Mouse (Mus musculus) heart, embryonic 12.5 days (tissue): ENCODE measurements around the gene Tada3. TPM values are rescaled to one million over a fixed set of nuclear protein-coding genes. Genes with fewer than 3 reads are reported as not detected.
"Not testable (repeated sequence)": the region's sequence is repeated elsewhere in the genome, so short reads cannot be mapped to it uniquely, and the experiment has no call there.

Source experiments
- ATAC-seq: fragments of 200-750 bp; cut with Nextera tagmentation; 2 replicates; pipeline ENCODE4 v1.8.0; 2017; ENCODE audit warnings: moderate TSS enrichment, moderate library complexity; ENCODE audit not compliant: insufficient number of reproducible peaks, low FRiP score
- H3K27ac ChIP-seq: fragments of 300-500 bp; sonication (generic); 2 replicates; pipeline ENCODE4 v1.5.1; 2016; ENCODE audit warnings: mild to moderate bottlenecking, moderate library complexity; ENCODE audit not compliant: poor library complexity, severe bottlenecking
- H3K27me3 ChIP-seq: fragments of 300-500 bp; sonication (generic); replicated peaks from 2 replicates; pipeline ENCODE4 v1.6.1; 2016; ENCODE audit warnings: mild to moderate bottlenecking, moderate library complexity
- H3K36me3 ChIP-seq: fragments of 300-500 bp; sonication (generic); 2 replicates; pipeline ENCODE4 v1.6.1; 2016; ENCODE audit warnings: mild to moderate bottlenecking, moderate library complexity
- H3K4me1 ChIP-seq: fragments of 300-500 bp; sonication (generic); replicated peaks from 2 replicates; pipeline ENCODE4 v1.6.1; 2016; ENCODE audit warnings: mild to moderate bottlenecking
- H3K4me2 ChIP-seq: fragments of 300-500 bp; sonication (generic); 2 replicates; pipeline ENCODE4 v1.6.1; 2016; ENCODE audit warnings: mild to moderate bottlenecking, moderate library complexity
- H3K4me3 ChIP-seq: fragments of 300-500 bp; sonication (generic); 2 replicates; pipeline ENCODE4 v1.5.1; 2016; ENCODE audit warnings: mild to moderate bottlenecking
- H3K9ac ChIP-seq: fragments of 300-500 bp; sonication (generic); 2 replicates; pipeline ENCODE4 v1.6.1; 2016; ENCODE audit warnings: mild to moderate bottlenecking, moderate library complexity
- H3K9me3 ChIP-seq: fragments of 300-500 bp; sonication (generic); replicated peaks from 2 replicates; pipeline ENCODE4 v1.6.1; 2016; ENCODE audit warnings: mild to moderate bottlenecking, moderate library complexity
- WGBS: fragments of 180-500 bp; shearing (Covaris S2); methylation state at CpG from one replicate; pipeline ENCODE4 v1.1.7; 2016; 5-methylcytosine and 5-hydroxymethylcytosine counted together
- polyA plus RNA-seq: library from polyadenylated mRNA; unstranded; fragments of >200 nt; fragmentation: Nextera tagmentation; extraction: Ambion mirVana; gene quantifications from 2 replicates; pipeline ENCODE4 v1.2.1, GENCODE M21; 2016

Tada3 gene
- polyA plus RNA-seq, 1 experiment from 2014 or later = 40.1 TPM

DNA sequence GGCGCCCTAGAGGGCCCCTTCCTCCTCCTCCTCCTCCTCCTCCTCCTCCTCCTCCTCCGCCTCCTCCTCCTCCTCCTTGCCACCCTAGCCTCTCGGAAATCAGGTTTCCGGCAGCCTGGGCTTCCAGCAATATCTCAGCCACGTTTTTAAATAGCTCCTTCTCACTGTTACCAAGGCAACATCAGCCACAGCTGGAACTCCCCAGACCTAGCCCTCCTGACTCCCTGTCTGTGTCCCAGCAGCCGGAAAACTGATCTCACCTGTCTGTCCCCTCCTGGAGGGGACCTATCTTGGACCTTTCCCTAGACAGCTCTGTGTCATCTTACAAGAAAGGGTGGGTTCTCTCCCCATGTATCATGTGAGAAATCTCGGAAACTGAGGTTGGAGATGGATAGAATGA is 35.4 kb downstream of the Tada3 start:
- H3K9ac ChIP-seq = peak overlapping the region; percentile 44; the same call in 1 of the 2 replicates
- H3K27ac ChIP-seq = peak overlapping the region; percentile 42
- peak overlapping the region; percentile 57 for H3K4me3 ChIP-seq
- peaks cover 35% of the 10 kb centered on the region for H3K4me1 ChIP-seq
- peak overlapping the region; percentile 72 for H3K4me2 ChIP-seq
- H3K36me3 ChIP-seq = peaks cover 38% of the 10 kb centered on the region
- 34% methylated on average over 4 of the region's 7 CpGs for WGBS
- no peaks in the 10 kb centered on the region for H3K9me3 ChIP-seq
- no peak for ATAC-seq
- no peaks in the 10 kb centered on the region for H3K27me3 ChIP-seq

DNA sequence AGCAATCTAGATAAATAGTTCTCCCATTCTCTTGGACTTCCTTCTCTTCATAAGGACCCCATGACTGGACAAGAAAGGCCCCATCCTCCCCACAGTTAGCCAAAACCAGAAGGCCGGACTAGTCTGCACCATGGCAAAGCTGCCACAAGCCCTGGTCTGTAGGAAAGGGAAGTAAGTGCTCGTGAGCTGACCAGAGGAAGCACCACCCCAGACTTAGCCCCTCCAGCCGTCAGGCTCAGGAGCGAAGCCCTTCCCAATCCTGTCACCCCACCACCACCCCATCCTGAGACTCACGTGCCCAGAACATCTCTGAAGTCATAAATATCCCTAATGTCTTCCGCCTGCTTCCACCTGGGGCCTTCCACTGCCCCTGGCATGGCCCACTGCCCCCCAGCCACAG is 36.1 kb downstream of the Tada3 start:
- Histone ChIP-seq H3K36me3 (peaks cover 40% of the 10 kb centered on the region), H3K27me3 (no peaks in the 10 kb centered on the region), H3K4me3 (peak overlapping the region; percentile 57; the same call in 1 of the 2 replicates), H3K27ac (peak overlapping the region; percentile 42; the same call in 1 of the 2 replicates), H3K9ac (peak overlapping the region; percentile 55; the same call in 1 of the 2 replicates), H3K4me1 (peaks cover 40% of the 10 kb centered on the region), H3K4me2 (peak overlapping the region; percentile 72), H3K9me3 (no peaks in the 10 kb centered on the region)
- no peak for ATAC-seq
- WGBS = 78% methylated on average over 6 of the region's 6 CpGs

DNA sequence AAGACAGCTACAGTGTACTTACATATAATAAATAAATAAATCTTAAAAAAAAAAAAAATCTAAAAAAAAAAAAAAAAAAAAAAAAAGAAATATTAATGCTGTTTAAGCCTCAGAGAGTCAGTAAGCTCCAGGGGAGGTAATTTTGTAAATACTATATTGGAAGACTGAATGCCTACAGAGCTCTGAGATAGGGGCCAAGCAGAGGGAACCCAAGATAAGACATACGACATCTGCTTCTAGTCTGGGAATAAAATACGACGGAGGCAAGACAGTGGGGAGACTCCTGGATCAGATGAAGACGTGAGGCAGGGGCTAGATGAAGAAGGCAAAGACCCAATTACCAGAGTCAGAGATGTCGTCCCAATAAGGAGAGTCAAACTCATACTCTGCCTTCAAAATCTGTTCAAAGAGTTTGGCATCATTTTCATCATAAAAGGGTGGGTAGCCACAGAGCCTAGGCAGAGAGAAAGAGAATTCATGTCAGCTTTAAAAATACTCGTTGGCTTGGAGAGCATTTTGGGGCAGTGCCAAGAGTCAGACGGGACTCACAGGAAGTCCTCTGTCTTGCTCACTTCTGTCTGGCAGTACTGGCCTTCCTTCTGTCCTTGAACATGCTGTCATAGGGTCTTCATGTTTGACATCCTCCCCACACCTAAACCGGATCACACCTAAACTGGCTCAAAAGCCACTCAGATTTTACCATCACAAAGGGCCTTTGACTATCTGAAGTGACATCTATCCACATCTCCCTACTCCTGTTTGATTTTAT is 40.6 kb downstream of the Tada3 start:
- Histone ChIP-seq H3K27me3 (no peaks in the 10 kb centered on the region), H3K4me3 (no peak overlapping the region), H3K9me3 (no peaks in the 10 kb centered on the region), H3K27ac (no peak overlapping the region), H3K9ac (no peak overlapping the region), H3K4me2 (no peak overlapping the region), H3K4me1 (peaks cover 32% of the 10 kb centered on the region), H3K36me3 (peaks cover 75% of the 10 kb centered on the region)
- WGBS = 51% methylated on average over 8 of the region's 8 CpGs
- ATAC-seq = no peak

DNA sequence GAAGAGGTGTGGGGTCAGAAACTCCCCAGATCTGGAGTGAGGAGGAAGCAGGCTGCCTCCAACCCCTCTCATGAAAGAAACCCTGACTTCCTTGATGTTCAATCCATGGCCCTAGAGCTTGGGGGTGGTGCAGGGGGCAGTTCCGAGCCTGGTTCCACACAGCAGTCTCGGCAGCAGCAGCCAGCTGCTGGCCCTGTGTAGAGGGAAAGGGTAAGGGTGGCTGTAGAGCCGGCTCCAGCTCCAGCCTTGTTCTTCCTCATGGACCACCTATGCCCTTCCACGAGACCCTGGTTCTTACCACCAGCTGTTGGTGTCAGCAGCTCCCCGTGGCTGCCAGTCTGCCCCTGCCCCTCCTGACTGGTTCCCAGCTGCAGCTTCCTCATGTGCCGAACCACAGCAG is 43.5 kb downstream of the Tada3 start:
- H3K36me3 ChIP-seq = peaks cover 72% of the 10 kb centered on the region
- no peaks in the 10 kb centered on the region for H3K27me3 ChIP-seq
- no peak overlapping the region for H3K4me3 ChIP-seq
- H3K9me3 ChIP-seq = no peaks in the 10 kb centered on the region
- 83% methylated on average over 6 of the region's 6 CpGs for WGBS
- ATAC-seq = no peak
- H3K9ac ChIP-seq = no peak overlapping the region
- H3K4me2 ChIP-seq = no peak overlapping the region
- H3K27ac ChIP-seq = no peak overlapping the region
- peaks cover 28% of the 10 kb centered on the region for H3K4me1 ChIP-seq

DNA sequence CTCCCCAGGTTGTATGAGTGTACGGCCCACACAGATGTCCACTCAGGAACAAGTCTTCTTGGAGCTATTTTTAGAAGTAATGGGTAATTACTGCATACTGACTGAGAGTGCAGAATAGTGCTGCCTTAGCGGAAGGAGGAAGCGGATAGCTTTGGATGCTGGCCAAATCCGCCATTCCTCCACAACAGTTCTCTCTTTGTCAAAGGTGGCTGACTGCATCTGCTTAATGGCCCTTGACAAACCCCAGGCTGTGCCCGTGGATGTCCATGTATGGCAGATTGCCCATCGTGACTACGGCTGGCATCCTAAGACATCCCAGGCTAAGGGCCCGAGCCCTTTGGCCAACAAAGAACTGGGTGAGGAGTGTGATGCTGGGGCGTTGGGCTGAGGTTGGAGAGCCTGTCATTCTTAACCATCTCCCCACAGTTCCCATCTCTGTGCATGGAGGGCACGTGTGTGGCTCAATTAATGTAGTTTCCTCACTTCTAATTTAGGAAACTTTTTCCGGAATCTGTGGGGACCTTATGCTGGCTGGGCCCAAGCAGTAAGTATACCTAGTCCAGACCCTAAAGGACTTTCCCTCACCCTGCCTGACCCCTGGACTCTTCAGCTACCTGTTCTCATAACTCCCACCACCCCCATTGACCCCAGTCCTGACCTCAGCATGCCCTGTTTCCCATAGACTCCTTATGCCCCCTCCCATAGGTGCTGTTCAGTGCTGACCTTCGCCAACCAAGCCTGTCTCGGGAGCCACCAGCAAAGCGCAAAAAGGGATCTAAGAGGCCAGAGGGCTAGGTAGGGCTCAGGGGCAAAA is 44.3 kb downstream of the Tada3 start:
- Histone ChIP-seq H3K4me1 (peaks cover 33% of the 10 kb centered on the region), H3K9ac (peak overlapping the region; percentile 22; the same call in 1 of the 2 replicates), H3K4me2 (peak overlapping the region; percentile 35; the same call in 1 of the 2 replicates), H3K4me3 (no peak overlapping the region), H3K9me3 (no peaks in the 10 kb centered on the region), H3K36me3 (peaks cover 68% of the 10 kb centered on the region), H3K27ac (peak overlapping the region; percentile 73), H3K27me3 (no peaks in the 10 kb centered on the region)
- 47% methylated on average over 14 of the region's 14 CpGs for WGBS
- peak; percentile 53 for ATAC-seq

DNA sequence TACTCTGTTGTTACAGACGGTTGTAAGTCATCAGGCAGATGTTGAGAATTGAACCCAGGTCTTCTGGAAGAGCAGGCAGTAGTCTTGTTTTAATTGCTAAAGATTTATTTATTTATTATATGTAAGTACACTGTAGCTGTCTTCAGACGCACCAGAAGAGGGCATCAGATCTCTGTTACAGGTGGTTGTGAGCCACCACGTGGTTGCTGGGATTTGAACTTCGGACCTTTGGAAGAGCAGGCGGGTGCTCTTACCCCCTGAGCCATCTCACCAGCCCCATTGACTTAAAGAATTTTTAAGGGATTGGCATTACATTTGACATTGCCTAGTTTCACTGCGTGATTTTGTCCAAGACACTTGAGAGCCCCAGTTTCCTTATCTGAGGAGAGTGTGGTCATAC is 44.9 kb downstream of the Tada3 start:
- WGBS = 75% methylated on average over 6 of the region's 6 CpGs
- peak overlapping the region; percentile 73 for H3K27ac ChIP-seq
- not testable (repeated sequence) for ATAC-seq

DNA sequence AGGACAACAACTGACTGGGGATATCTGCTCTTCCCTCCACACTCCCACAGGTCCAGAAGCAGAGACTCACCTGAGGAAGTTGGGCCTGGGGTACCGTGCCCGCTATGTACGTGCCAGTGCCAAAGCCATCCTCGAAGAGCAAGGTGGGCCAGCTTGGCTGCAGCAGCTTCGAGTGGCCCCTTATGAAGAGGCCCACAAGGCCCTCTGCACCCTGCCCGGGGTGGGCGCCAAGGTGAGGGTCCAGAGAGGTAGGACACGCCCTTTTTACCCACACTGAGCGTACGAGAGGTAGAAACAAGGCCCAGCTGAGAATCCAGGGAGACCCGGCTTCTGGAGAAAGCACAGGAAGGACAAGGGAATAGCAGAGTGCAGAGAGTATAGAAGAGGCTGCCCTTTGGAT is 46.0 kb downstream of the Tada3 start:
- H3K4me2 ChIP-seq = no peak overlapping the region
- 88% methylated on average over 11 of the region's 11 CpGs for WGBS
- no peaks in the 10 kb centered on the region for H3K9me3 ChIP-seq
- peaks cover 36% of the 10 kb centered on the region for H3K4me1 ChIP-seq
- peaks cover 55% of the 10 kb centered on the region for H3K36me3 ChIP-seq
- no peak overlapping the region for H3K27ac ChIP-seq
- no peak overlapping the region for H3K4me3 ChIP-seq
- H3K9ac ChIP-seq = no peak overlapping the region
- ATAC-seq = no peak
- H3K27me3 ChIP-seq = no peaks in the 10 kb centered on the region

More for the DNA sequence above, 44.9 kb downstream of the Tada3 start:
- H3K9me3 ChIP-seq, H3K27me3 ChIP-seq, H3K9ac ChIP-seq, H3K4me2 ChIP-seq, H3K4me3 ChIP-seq: not testable (repeated sequence)
- H3K4me1 ChIP-seq = peaks cover 39% of the 10 kb centered on the region
- H3K36me3 ChIP-seq = peaks cover 62% of the 10 kb centered on the region

DNA sequence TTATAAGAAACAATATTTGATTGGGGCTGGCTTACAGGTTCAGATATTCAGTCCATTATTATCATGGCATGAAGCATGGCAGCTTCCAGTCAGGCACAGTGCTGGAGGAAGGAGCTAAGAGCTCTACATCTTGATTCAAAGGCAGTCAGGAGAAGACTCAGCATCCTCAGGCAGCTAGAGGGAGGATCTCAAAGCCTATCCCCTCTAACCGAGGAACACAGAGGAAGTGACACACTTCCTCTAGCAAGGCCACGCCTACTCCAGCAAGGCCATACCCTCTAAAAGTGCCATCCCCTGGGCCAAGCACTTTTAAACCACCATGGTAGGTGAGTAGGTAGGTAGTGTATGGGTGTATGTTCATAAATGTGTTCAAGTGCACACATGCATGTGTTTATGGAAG is 47.1 kb downstream of the Tada3 start:
- Histone ChIP-seq H3K27ac (no peak overlapping the region), H3K4me1 (peaks cover 42% of the 10 kb centered on the region), H3K27me3 (no peaks in the 10 kb centered on the region), H3K9me3 (no peaks in the 10 kb centered on the region), H3K4me3 (no peak overlapping the region), H3K36me3 (peaks cover 45% of the 10 kb centered on the region), H3K9ac (no peak overlapping the region), H3K4me2 (no peak overlapping the region)
- WGBS = 38% methylated on average over 2 of the region's 2 CpGs
- no peak for ATAC-seq

DNA sequence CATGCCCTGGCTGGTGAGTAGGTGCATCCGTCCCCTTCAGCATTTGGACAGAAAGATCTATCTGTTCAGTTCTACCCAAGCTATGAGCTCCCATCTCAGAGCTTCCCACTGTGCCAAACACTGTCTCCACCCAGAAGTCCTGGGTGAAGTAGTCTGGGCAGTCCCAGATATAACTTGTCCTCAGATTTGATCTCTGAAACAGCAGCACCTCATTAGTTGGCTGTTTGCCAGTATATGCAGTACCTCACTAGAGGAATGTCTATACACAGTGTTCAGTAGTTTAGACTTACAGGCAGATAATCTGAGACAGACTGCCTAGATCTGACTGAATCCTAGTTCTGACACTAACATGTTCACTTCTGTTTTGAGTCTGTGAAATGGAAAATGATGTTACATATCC is 48.3 kb downstream of the Tada3 start:
- Histone ChIP-seq H3K4me1 (peaks cover 46% of the 10 kb centered on the region), H3K27me3 (no peaks in the 10 kb centered on the region), H3K9ac (no peak overlapping the region), H3K4me2 (no peak overlapping the region), H3K36me3 (peaks cover 41% of the 10 kb centered on the region), H3K9me3 (no peaks in the 10 kb centered on the region), H3K27ac (no peak overlapping the region), H3K4me3 (no peak overlapping the region)
- no peak for ATAC-seq
- 65% methylated on average over 1 of the region's 1 CpGs for WGBS

DNA sequence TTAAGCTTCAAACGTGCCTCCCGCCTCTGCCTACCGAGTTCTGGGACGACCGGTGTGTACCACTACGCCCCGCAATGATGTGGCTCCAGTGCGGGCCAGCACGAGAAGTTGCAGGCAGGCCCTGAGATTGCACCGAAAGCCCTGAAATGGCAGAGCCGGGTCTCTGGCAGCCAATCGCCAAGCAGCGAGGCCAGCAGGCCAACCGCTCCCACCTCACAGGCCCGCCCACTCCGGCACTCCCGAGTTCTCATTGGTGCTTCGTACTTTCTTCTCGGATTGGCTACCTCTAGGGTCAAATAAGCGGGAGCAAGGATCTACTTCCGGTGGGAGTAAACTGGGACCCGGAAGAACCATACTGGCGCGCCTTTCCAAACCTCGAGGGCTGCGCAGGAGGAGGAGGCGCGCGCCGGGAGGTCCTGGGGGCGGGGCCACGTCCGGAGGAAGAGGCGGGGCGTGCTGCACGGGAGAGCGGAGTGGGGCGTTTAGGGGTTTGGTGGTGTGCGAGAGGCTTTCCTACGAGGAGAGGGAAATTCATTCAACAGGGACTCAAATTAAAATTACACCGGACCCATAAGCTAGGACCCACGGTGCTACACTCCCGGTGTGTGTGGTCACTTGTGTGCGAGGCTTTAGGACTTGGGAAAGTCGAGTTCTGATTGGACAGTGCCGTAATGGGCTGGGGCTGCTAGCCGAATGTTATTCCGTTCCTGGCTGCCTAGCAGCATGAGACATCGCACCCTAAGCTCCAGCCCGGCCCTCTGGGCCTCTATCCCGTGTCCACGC is 51.0 kb downstream of the Tada3 start, which contains the start of gene Ogg1:
Gene Ogg1, plus strand, starts transcription at position 440 of the 783 bp plus-strand sequence.
- peak within 1 kb of the TSS; percentile 90 for H3K9ac ChIP-seq
- peak within 1 kb of the TSS; percentile 59 for H3K4me3 ChIP-seq
- ATAC-seq = peak; percentile 97
- H3K36me3 ChIP-seq = peaks cover 52% of the 10 kb centered on the region
- no peaks in the 10 kb centered on the region for H3K9me3 ChIP-seq
- no peaks in the 10 kb centered on the region for H3K27me3 ChIP-seq
- H3K4me1 ChIP-seq = peaks cover 30% of the 10 kb centered on the region
- H3K4me2 ChIP-seq = peak within 1 kb of the TSS; percentile 97
- WGBS = under 1% methylated on average over 52 of the region's 52 CpGs
- peak within 1 kb of the TSS; percentile 96 for H3K27ac ChIP-seq
